Mouse (Mus musculus) embryonic facial prominence, embryonic 11.5 days (tissue): Measurements from ENCODE around the gene Nr5a1. TPM values are rescaled to one million over a fixed set of nuclear protein-coding genes. Genes with fewer than 3 reads are reported as not detected.

Experiments used
- ATAC-seq: fragments of 200-750 bp; cut with Nextera tagmentation; replicated peaks from 2 replicates; pipeline ENCODE4 v1.8.0; 2017; ENCODE audit warnings: low read depth; ENCODE audit not compliant: insufficient number of reproducible peaks, low FRiP score, low TSS enrichment
- DNase-seq: peaks from one replicate; pipeline ENCODE4 v3.0.0-alpha.2; 2015; ENCODE audit warnings: low spot score
- H3K27ac ChIP-seq: fragments of 300-500 bp; sonication (generic); replicated peaks from 2 replicates; pipeline ENCODE4 v1.5.1; 2014; ENCODE audit warnings: mild to moderate bottlenecking, low read depth, low read length, control low read depth
- H3K27me3 ChIP-seq: fragments of 300-500 bp; sonication (generic); 2 replicates; pipeline ENCODE4 v1.6.1; 2014; ENCODE audit warnings: mild to moderate bottlenecking, low read length, moderate library complexity, mixed read lengths; ENCODE audit not compliant: control insufficient read depth, insufficient read depth
- H3K36me3 ChIP-seq: fragments of 300-500 bp; sonication (generic); replicated peaks from 2 replicates; pipeline ENCODE4 v1.6.1; 2014; ENCODE audit warnings: low read depth, mild to moderate bottlenecking, low read length, moderate library complexity, mixed read lengths; ENCODE audit not compliant: control insufficient read depth, insufficient read depth
- H3K4me1 ChIP-seq: fragments of 300-500 bp; sonication (generic); 2 replicates; pipeline ENCODE4 v1.6.1; 2014; ENCODE audit warnings: low read length, mixed read lengths; ENCODE audit not compliant: control insufficient read depth, insufficient read depth
- H3K4me2 ChIP-seq: fragments of 300-500 bp; sonication (generic); 2 replicates; pipeline ENCODE4 v1.6.1; 2014; ENCODE audit warnings: low read depth, mild to moderate bottlenecking, control low read depth, low read length, moderate library complexity
- H3K4me3 ChIP-seq: fragments of 300-500 bp; sonication (generic); 2 replicates; pipeline ENCODE4 v1.5.1; 2014; ENCODE audit warnings: low read depth, low read length, control low read depth
- H3K9ac ChIP-seq: fragments of 300-500 bp; sonication (generic); replicated peaks from 2 replicates; pipeline ENCODE4 v1.6.1; 2014; ENCODE audit warnings: mild to moderate bottlenecking, control low read depth, low read length
- H3K9me3 ChIP-seq: fragments of 300-500 bp; sonication (generic); replicated peaks from 2 replicates; pipeline ENCODE4 v1.6.1; 2016; ENCODE audit warnings: mild to moderate bottlenecking, low read length, inconsistent platforms, mixed read lengths; ENCODE audit not compliant: control insufficient read depth
- WGBS: fragments of 180-500 bp; shearing (Covaris S2); extraction: QIAGEN DNeasy Blood & Tissue Kit; methylation state at CpG from one replicate; pipeline ENCODE4 v1.1.7; 2014; 5-methylcytosine and 5-hydroxymethylcytosine counted together
- polyA plus RNA-seq: library from polyadenylated mRNA; unstranded; fragments of >200 nt; fragmentation: Nextera tagmentation; extraction: Ambion mirVana; gene quantifications from 2 replicates; pipeline ENCODE4 v1.2.1, GENCODE M21; 2014

Nr5a1 gene
- polyA plus RNA-seq, 1 experiment from 2014 or later, result 0.70 TPM

DNA sequence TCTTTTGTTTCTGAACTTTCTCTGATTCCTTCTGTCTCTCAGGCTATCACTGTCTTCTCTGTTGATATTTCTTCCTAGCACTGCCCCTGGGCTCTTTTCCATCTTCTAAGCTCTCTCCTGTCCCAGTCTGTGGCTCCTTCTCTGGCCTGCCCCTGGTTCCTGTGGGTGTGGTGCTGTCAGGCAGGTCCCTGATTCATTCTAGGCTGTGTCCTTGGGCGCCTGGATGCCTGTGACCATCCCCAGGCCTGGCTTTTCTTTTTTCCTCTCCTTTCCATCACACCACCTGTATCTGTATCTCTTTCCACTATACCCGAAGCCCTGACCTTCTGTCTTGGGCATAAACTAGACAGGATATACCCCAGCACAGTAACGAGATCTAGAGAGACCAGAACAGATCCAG is 28.6 kb downstream of the Nr5a1 start:
- H3K4me2 ChIP-seq, result no peak overlapping the region
- peaks cover 4% of the 10 kb centered on the region; the same call in 1 of the 2 replicates for H3K4me1 ChIP-seq
- no peaks in the 10 kb centered on the region for H3K27me3 ChIP-seq
- no peak overlapping the region for H3K9ac ChIP-seq
- no peak overlapping the region for H3K4me3 ChIP-seq
- DNase-seq (no peak), ATAC-seq (no peak)
- no peaks in the 10 kb centered on the region for H3K9me3 ChIP-seq
- H3K36me3 ChIP-seq, result no peaks in the 10 kb centered on the region
- 64% methylated on average over 3 of the region's 3 CpGs for WGBS
- no peak overlapping the region for H3K27ac ChIP-seq

DNA sequence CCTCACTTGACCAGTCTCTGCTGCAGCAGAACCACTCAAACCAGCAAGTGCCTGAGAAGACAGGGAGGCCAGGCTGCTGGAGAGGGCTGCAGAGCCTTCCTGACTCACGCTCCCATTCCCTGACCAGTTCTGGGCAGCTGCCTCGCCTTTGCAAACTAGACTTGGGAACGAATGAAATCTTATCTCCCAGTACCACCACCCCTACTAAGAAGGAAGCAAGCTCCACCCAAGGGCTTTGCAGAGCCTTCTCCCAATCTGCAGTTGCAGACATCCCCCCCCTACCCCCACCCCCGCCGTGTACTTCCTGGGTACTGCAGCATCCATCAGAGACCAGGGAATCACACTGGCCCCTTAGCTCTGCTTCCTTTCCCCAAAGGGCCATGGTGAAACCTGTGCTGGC is 31.3 kb downstream of the Nr5a1 start:
- Histone ChIP-seq H3K27me3 (no peaks in the 10 kb centered on the region), H3K4me2 (no peak overlapping the region), H3K4me1 (no peaks in the 10 kb centered on the region), H3K9ac (no peak overlapping the region), H3K36me3 (no peaks in the 10 kb centered on the region), H3K4me3 (no peak overlapping the region), H3K27ac (no peak overlapping the region), H3K9me3 (no peaks in the 10 kb centered on the region)
- WGBS, result 77% methylated on average over 5 of the region's 5 CpGs
- ATAC-seq (no peak), DNase-seq (no peak)

DNA sequence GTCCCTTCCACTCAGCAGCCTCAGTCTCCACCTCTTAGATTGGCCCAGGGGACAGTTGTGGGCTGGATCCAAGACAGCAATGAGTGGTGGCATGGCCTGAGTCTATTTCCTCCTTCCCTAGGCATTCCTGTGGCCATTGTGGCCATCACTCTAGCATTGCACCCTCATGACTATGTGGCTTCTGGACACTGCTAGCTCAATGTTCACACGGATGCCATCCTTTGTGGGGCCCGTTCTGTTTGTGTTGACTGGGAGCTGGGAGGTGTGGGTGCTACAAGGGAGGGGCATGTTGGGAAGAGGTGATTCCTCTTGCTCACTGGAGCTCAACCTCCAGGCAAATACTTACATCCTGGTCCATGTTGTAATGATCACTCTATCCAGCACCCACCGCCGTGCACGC is 32.1 kb downstream of the Nr5a1 start:
- WGBS, result 88% methylated on average over 5 of the region's 5 CpGs
- ATAC-seq, result no peak
- no peaks in the 10 kb centered on the region for H3K4me1 ChIP-seq

DNA sequence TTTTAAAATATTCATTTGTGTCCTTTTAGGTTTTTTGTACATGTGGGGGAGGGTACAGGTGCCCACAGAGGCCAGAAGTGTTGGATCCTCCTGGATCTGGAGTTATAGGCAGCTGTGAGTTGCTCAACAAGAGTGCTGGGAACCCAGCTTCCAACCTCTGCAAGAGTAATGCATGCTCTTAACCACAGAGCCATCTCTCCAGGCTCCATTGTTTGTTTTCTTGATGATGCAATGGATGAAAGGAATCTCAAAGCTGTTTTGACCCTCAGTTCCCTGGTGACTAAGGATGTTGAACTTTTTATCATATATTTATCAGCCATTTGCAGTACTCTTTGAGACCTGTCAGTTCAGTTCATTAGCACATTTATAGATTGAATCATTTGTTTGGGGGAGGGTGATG is 35.4 kb downstream of the Nr5a1 start:
- H3K27ac ChIP-seq, result no peak overlapping the region
- no peak overlapping the region for H3K4me2 ChIP-seq
- no peaks in the 10 kb centered on the region; the same call in 1 of the 2 replicates for H3K36me3 ChIP-seq
- no peaks in the 10 kb centered on the region for H3K9me3 ChIP-seq
- DNase-seq, result no peak
- H3K9ac ChIP-seq, result no peak overlapping the region
- H3K4me3 ChIP-seq, result no peak overlapping the region
- H3K27me3 ChIP-seq, result no peaks in the 10 kb centered on the region
- ATAC-seq, result no peak
- no peaks in the 10 kb centered on the region for H3K4me1 ChIP-seq

More for the DNA sequence above, 32.1 kb downstream of the Nr5a1 start:
- H3K9me3 ChIP-seq, result no peaks in the 10 kb centered on the region
- no peak for DNase-seq
- no peak overlapping the region for H3K4me3 ChIP-seq
- H3K4me2 ChIP-seq, result no peak overlapping the region
- no peaks in the 10 kb centered on the region for H3K36me3 ChIP-seq
- no peaks in the 10 kb centered on the region for H3K27me3 ChIP-seq
- no peak overlapping the region for H3K27ac ChIP-seq
- no peak overlapping the region for H3K9ac ChIP-seq

DNA sequence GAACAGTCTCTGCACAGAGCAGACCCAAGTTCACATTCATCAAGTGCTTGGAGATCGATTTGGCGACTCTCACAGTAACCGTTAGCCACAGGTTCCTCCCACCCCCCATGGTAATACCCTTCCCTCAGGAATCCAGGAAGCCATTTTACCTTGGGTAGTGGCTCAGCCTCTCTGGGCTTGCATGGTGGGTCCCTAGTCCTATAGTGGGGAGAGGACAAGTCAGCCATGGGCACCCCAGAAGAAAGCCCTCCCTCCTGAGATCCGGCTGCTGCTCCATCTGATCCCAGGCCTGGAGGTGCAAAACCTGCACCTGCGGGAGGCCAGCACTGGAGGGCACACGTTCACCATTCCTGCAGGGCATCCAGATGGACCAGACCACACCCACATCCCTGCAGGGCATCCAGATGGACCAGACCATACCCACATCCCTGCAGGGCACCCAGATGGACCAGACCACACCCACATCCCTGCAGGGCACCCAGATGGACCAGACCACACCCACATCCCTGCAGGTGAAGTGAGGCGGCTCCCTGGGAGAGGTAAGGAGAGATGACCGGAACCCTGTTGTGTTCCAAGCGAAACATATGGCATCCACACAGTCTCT is 38.9 kb downstream of the Nr5a1 start:
- ATAC-seq, result no peak; the same call in 1 of the 2 replicates
- Histone ChIP-seq H3K27me3 (no peaks in the 10 kb centered on the region), H3K4me3 (no peak overlapping the region), H3K4me1 (no peaks in the 10 kb centered on the region), H3K9me3 (no peaks in the 10 kb centered on the region), H3K36me3 (no peaks in the 10 kb centered on the region; the same call in 1 of the 2 replicates), H3K4me2 (no peak overlapping the region), H3K9ac (no peak overlapping the region), H3K27ac (no peak overlapping the region)
- DNase-seq, result no peak
- 59% methylated on average over 9 of the region's 9 CpGs for WGBS

DNA sequence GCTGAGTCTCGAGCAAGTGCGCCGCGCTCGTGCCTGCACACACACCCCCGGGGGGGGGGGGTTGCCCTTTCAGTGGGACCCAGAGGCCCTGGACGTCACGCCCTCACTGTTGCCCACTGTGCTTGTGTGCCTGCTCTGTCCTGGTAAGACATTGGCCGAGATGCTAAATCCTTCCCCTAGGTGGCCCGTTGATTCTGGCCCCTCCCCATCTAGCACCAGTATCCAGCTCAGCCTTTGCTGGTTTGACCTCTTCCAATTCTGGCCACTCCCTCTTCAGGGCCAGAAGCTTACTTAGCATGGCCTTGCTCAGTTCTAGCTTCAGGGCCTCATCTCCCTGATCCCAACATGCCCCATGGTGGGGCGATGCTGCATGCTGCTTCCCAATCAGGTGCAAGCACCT is 41.8 kb downstream of the Nr5a1 start:
- Histone ChIP-seq H3K9ac (no peak overlapping the region), H3K4me1 (no peaks in the 10 kb centered on the region), H3K4me3 (no peak overlapping the region), H3K9me3 (no peaks in the 10 kb centered on the region), H3K27ac (no peak overlapping the region), H3K4me2 (no peak overlapping the region), H3K27me3 (no peaks in the 10 kb centered on the region), H3K36me3 (no peaks in the 10 kb centered on the region; the same call in 1 of the 2 replicates)
- no peak for ATAC-seq
- 66% methylated on average over 11 of the region's 11 CpGs for WGBS
- DNase-seq, result no peak

DNA sequence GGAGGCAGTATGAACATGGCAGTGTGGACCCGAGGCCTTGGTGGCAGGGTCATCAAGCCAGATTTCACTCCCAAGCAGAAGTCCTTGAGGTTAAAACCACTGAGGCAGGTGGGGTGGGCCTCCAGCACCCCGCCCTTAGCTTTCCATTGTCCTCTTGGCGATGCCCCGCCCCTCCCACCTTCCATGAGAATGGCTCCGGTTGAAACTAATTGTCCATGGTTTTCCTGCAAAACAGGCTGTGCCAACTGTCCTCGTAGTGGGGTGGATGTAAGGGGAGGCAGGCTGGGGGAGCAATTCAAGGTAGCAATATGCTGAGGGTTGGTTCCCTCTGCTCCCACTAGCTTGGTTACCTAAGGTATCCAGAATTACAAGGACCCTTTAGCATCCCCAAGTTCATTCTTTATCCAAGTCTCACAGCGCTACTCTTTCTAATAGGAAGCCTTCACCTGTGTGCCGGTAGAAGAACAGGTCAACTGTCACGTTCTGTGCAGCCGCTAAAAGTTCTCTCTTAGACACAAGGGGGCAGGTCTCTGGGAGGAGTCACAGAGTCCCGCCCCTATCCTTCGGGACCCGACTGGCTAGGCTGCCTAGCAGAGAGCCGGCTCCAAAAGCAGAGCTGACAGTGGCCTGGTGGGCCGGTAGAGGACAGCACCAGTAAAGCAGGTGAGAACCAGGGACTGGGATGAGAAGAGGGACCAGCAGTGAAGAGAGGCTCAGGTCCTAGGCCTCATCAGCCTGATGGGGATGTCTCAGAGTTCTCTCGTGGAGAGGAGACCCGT is 45.4 kb downstream of the Nr5a1 start:
- H3K9me3 ChIP-seq, result no peaks in the 10 kb centered on the region
- 13% methylated on average over 17 of the region's 17 CpGs for WGBS
- 0 out of 2 replicates have a peak overlapping the region, but pooled peaks have one; percentile 13 for H3K9ac ChIP-seq
- no peaks in the 10 kb centered on the region for H3K4me1 ChIP-seq
- peak; percentile 64; the same call in 1 of the 2 replicates for ATAC-seq
- no peak overlapping the region for H3K27ac ChIP-seq
- H3K4me2 ChIP-seq, result peak overlapping the region; percentile 21; the same call in 1 of the 2 replicates
- H3K36me3 ChIP-seq, result no peaks in the 10 kb centered on the region
- no peak overlapping the region for H3K4me3 ChIP-seq
- peak; percentile 77 for DNase-seq
- H3K27me3 ChIP-seq, result no peaks in the 10 kb centered on the region

DNA sequence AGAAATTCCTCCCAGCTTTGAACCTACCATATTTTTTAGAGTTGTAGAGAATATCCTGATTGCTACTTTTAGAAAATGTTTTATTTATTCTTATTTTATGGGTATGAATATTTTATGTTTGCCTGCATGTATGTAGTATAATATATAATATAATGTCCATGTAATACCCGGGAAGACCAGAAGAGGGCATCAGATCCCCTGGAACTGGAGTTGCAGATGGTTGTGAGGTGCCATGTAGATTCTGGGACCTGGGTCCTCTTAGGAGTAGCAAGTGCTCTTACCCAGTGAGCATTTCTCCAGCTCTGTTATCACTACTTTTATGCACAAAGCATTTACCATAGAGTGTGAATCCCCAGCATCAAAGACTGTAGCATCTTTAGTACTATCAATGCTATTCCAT is 52.9 kb downstream of the Nr5a1 start:
- no peak overlapping the region for H3K9ac ChIP-seq
- no peaks in the 10 kb centered on the region for H3K36me3 ChIP-seq
- no peaks in the 10 kb centered on the region for H3K9me3 ChIP-seq
- DNase-seq (peak; percentile 22), ATAC-seq (no peak)
- no peaks in the 10 kb centered on the region; the same call in 1 of the 2 replicates for H3K27me3 ChIP-seq
- no peak overlapping the region for H3K27ac ChIP-seq
- no peaks in the 10 kb centered on the region for H3K4me1 ChIP-seq
- H3K4me2 ChIP-seq, result no peak overlapping the region
- WGBS, result 6% methylated on average over 1 of the region's 1 CpGs
- H3K4me3 ChIP-seq, result no peak overlapping the region
